Mouse (Mus musculus): ENCODE measurements around the gene Itprip.

DNA sequence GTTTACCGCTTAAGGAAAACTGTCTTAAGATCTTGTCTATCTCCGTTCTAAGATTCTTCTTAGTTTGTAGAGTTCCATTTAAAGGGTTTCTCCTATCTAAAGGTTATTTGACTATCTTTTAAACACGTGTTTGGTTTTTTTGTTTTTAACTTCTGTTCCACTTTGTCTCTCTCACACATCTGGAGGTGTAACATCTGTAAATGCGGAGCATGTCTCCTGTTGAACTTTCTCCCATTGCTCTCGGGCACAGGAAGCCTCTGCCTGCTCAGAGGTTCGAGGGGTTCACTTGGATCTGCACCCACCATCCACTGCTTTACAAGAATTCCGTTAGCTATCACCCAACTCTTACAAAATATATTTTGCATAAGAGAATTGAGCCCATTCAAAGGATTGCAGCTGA is 37.6 kb downstream of the Itprip start:
- TF ChIP-seq CTCF (IDR thresholded peaks at IDR 0.05; ENCODE audit: low read depth) (no peak), EP300 (IDR thresholded peaks at IDR 0.05; ENCODE audit: low read depth) (no peak)
